Mouse (Mus musculus): ENCODE data around the gene Cacna2d3. TPM values are rescaled to one million over a fixed set of nuclear protein-coding genes. Genes with fewer than 3 reads are reported as not detected.

The Cacna2d3 gene
- polyA plus RNA-seq, 1 experiment from 2014 or later = 0.81 TPM

DNA sequence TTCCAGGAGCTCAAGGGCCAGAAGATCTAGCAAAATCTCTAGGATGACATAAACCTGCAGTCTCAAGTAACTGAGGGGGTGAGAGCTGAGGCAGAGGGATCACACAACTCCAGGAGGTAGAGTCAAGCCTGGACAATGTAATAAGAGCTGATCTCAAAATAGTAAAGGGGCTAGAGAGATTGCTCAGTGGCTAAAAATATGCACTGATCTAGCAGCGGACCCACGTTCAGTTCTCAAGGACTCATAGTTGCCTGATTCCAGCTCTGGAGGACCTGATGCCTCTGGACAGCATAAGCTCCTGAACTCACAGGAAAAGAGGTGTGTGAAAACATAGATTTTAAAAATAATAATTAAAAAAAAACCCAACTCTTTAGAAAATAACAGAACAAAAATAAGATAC, 493.7 kb downstream of the Cacna2d3 start:
- H3K27me3 ChIP-seq (replicated peaks; ENCODE audit: control insufficient read depth, insufficient read depth, low read length) = no peaks in the 10 kb centered on the region
- H3K9me3 ChIP-seq (ENCODE audit: control insufficient read depth, low read length) = no peaks in the 10 kb centered on the region
- no peak for ATAC-seq (replicated peaks; ENCODE audit: low FRiP score)
- no peaks in the 10 kb centered on the region for H3K4me1 ChIP-seq (replicated peaks; ENCODE audit: control insufficient read depth, insufficient read depth, low read length)
- H3K4me2 ChIP-seq = no peak overlapping the region
- no peaks in the 10 kb centered on the region for H3K36me3 ChIP-seq (ENCODE audit: control insufficient read depth, insufficient read depth, low read length)
- 79% methylated on average over 2 of the region's 2 CpGs for WGBS
- H3K9ac ChIP-seq (ENCODE audit: low read depth, low read length) = no peak overlapping the region
- no peak for DNase-seq (ENCODE audit: low spot score)
- no peak overlapping the region for H3K4me3 ChIP-seq (ENCODE audit: low read depth, low read length)
- no peak overlapping the region for H3K27ac ChIP-seq (ENCODE audit: low read depth, low read length)

DNA sequence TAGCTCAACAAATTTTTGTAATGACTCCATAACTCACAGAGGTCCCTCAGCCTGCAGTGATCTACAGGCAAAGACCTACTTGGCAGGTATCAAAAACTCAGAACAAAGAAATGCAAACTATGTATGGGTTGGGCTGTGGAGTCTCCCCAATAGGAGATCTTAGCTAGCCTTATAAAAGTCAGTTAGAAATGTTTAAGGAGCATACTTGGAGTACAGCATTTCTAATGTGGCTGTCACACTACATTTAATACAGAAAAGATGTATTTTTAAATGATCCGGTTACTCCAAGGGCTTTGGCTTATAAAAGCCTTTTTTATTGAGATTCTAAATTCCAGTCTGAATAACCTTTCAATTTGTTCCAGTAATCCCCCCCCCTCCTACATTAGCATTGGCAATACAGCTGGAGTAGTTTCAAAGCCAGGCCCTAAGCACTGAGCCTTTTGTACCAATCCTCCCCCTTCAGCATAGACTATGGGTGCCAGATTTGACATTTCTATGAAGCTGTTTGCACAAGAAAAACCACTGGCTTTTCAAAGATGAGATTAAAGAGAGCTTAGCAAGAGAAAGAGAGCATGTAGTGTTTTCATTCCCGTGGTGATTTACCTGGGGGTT, 495.8 kb downstream of the Cacna2d3 start:
- H3K9me3 ChIP-seq (ENCODE audit: control insufficient read depth, low read length) = no peaks in the 10 kb centered on the region
- WGBS = 59% methylated on average over 2 of the region's 2 CpGs
- no peaks in the 10 kb centered on the region for H3K27me3 ChIP-seq (replicated peaks; ENCODE audit: control insufficient read depth, insufficient read depth, low read length)
- DNase-seq (ENCODE audit: low spot score) (no peak), ATAC-seq (replicated peaks; ENCODE audit: low FRiP score) (no peak)
- no peaks in the 10 kb centered on the region for H3K4me1 ChIP-seq (replicated peaks; ENCODE audit: control insufficient read depth, insufficient read depth, low read length)
- no peaks in the 10 kb centered on the region for H3K36me3 ChIP-seq (ENCODE audit: control insufficient read depth, insufficient read depth, low read length)
- H3K27ac ChIP-seq (ENCODE audit: low read depth, low read length) = no peak overlapping the region
- H3K4me2 ChIP-seq = no peak overlapping the region
- no peak overlapping the region for H3K9ac ChIP-seq (ENCODE audit: low read depth, low read length)
- H3K4me3 ChIP-seq (ENCODE audit: low read depth, low read length) = no peak overlapping the region

- Histone ChIP-seq H3K36me3 (ENCODE audit: control insufficient read depth, insufficient read depth, low read length) (no peaks in the 10 kb centered on the region), H3K4me3 (ENCODE audit: low read depth, low read length) (no peak overlapping the region), H3K9me3 (ENCODE audit: control insufficient read depth, low read length) (no peaks in the 10 kb centered on the region), H3K27ac (ENCODE audit: low read depth, low read length) (no peak overlapping the region), H3K4me1 (replicated peaks; ENCODE audit: control insufficient read depth, insufficient read depth, low read length) (no peaks in the 10 kb centered on the region), H3K4me2 (no peak overlapping the region), H3K27me3 (replicated peaks; ENCODE audit: control insufficient read depth, insufficient read depth, low read length) (no peaks in the 10 kb centered on the region), H3K9ac (ENCODE audit: low read depth, low read length) (no peak overlapping the region)
- DNase-seq (ENCODE audit: low spot score) (no peak), ATAC-seq (replicated peaks; ENCODE audit: low FRiP score) (no peak)
- 74% methylated on average over 1 of the region's 1 CpGs for WGBS
Observed at GRCm38 (mm10) chr14:29223012-29223411, 498.7 kb downstream of the Cacna2d3 start.

DNA sequence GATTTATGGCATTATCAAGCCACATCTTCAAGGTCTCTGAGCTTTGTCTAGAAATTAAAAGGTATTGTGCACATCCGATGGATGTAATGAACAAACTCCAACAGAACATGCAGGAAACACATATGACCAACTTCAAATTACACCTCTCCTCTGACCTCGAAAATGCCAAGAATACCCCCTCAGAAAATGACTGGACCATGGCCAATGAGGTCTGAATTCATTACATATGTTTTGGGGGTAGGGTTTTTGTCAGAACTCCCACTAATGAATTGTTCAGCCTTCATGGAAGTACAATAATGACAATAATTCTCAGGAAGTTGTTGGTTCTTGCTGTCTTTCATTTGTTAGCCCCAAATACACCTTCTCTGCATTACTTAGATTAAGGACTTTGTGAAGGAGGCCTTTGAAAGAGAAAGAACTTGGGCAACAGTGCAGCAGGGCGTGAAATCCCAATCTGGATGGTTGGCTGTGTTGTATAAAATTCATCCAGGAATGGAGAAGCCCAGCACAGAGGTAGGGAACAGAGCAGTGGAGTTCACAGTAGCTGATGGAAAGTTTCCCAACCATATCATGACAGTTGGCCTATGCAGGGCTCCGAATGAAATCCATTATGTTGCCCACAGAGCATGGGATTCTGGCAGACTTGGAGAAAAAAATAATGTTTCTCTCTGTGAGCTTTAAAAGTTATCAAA, 499.3 kb downstream of the Cacna2d3 start:
- 72% methylated on average over 4 of the region's 4 CpGs for WGBS
- H3K27me3 ChIP-seq (replicated peaks; ENCODE audit: control insufficient read depth, insufficient read depth, low read length) = no peaks in the 10 kb centered on the region
- H3K9ac ChIP-seq (ENCODE audit: low read depth, low read length) = no peak overlapping the region
- no peak overlapping the region for H3K4me3 ChIP-seq (ENCODE audit: low read depth, low read length)
- H3K36me3 ChIP-seq (ENCODE audit: control insufficient read depth, insufficient read depth, low read length) = no peaks in the 10 kb centered on the region
- ATAC-seq (replicated peaks; ENCODE audit: low FRiP score) = no peak
- H3K9me3 ChIP-seq (ENCODE audit: control insufficient read depth, low read length) = no peaks in the 10 kb centered on the region
- no peak for DNase-seq (ENCODE audit: low spot score)
- H3K4me2 ChIP-seq = no peak overlapping the region
- no peaks in the 10 kb centered on the region for H3K4me1 ChIP-seq (replicated peaks; ENCODE audit: control insufficient read depth, insufficient read depth, low read length)
- H3K27ac ChIP-seq (ENCODE audit: low read depth, low read length) = no peak overlapping the region

GRCm38 (mm10) chr14:29216106-29216505, 505.6 kb downstream of the Cacna2d3 start:
- DNase-seq (ENCODE audit: low spot score) (no peak), ATAC-seq (replicated peaks; ENCODE audit: low FRiP score) (no peak)
- Histone ChIP-seq H3K4me1 (replicated peaks; ENCODE audit: control insufficient read depth, insufficient read depth, low read length) (no peaks in the 10 kb centered on the region), H3K27ac (ENCODE audit: low read depth, low read length) (no peak overlapping the region), H3K4me3 (ENCODE audit: low read depth, low read length) (no peak overlapping the region), H3K4me2 (no peak overlapping the region), H3K27me3 (replicated peaks; ENCODE audit: control insufficient read depth, insufficient read depth, low read length) (no peaks in the 10 kb centered on the region), H3K36me3 (ENCODE audit: control insufficient read depth, insufficient read depth, low read length) (no peaks in the 10 kb centered on the region), H3K9me3 (ENCODE audit: control insufficient read depth, low read length) (no peaks in the 10 kb centered on the region), H3K9ac (ENCODE audit: low read depth, low read length) (no peak overlapping the region)
- WGBS = 89% methylated on average over 1 of the region's 1 CpGs

DNA sequence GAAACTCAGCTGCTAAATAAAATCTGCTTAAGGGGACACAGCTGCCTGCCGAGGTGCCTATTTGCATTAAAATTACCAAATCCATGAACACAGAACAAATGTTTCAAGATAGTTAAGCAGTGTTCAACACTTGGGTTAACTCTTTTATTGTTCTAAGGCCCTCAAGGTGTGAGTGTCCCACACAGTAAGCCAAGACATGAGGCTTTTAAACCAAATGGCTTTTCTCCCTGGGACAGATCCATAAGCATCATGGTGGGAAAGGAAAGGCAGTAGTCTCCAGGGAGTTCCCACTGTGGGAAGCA, 516.7 kb downstream of the Cacna2d3 start:
- no peaks in the 10 kb centered on the region for H3K9me3 ChIP-seq (ENCODE audit: control insufficient read depth, low read length)
- H3K4me2 ChIP-seq = no peak overlapping the region
- H3K27ac ChIP-seq (ENCODE audit: low read depth, low read length) = no peak overlapping the region
- no peaks in the 10 kb centered on the region for H3K36me3 ChIP-seq (ENCODE audit: control insufficient read depth, insufficient read depth, low read length)
- no peak overlapping the region for H3K9ac ChIP-seq (ENCODE audit: low read depth, low read length)
- 85% methylated on average over 1 of the region's 1 CpGs for WGBS
- H3K27me3 ChIP-seq (replicated peaks; ENCODE audit: control insufficient read depth, insufficient read depth, low read length) = no peaks in the 10 kb centered on the region
- H3K4me3 ChIP-seq (ENCODE audit: low read depth, low read length) = no peak overlapping the region
- ATAC-seq (replicated peaks; ENCODE audit: low FRiP score) (no peak), DNase-seq (ENCODE audit: low spot score) (no peak)
- no peaks in the 10 kb centered on the region for H3K4me1 ChIP-seq (replicated peaks; ENCODE audit: control insufficient read depth, insufficient read depth, low read length)

- Histone ChIP-seq H3K9ac (ENCODE audit: low read depth, low read length) (no peak overlapping the region), H3K4me3 (ENCODE audit: low read depth, low read length) (no peak overlapping the region), H3K36me3 (ENCODE audit: control insufficient read depth, insufficient read depth, low read length) (no peaks in the 10 kb centered on the region), H3K9me3 (ENCODE audit: control insufficient read depth, low read length) (no peaks in the 10 kb centered on the region), H3K27ac (ENCODE audit: low read depth, low read length) (no peak overlapping the region), H3K27me3 (replicated peaks; ENCODE audit: control insufficient read depth, insufficient read depth, low read length) (no peaks in the 10 kb centered on the region), H3K4me1 (replicated peaks; ENCODE audit: control insufficient read depth, insufficient read depth, low read length) (no peaks in the 10 kb centered on the region), H3K4me2 (no peak overlapping the region)
- 83% methylated on average over 10 of the region's 10 CpGs for WGBS
- DNase-seq (ENCODE audit: low spot score) (no peak), ATAC-seq (replicated peaks; ENCODE audit: low FRiP score) (no peak)
Observed at GRCm38 (mm10) chr14:29204236-29204966, 517.3 kb downstream of the Cacna2d3 start.

- Histone ChIP-seq H3K4me2 (no peak overlapping the region), H3K9me3 (ENCODE audit: control insufficient read depth, low read length) (no peaks in the 10 kb centered on the region), H3K27ac (ENCODE audit: low read depth, low read length) (no peak overlapping the region), H3K36me3 (ENCODE audit: control insufficient read depth, insufficient read depth, low read length) (no peaks in the 10 kb centered on the region), H3K9ac (ENCODE audit: low read depth, low read length) (no peak overlapping the region), H3K4me3 (ENCODE audit: low read depth, low read length) (no peak overlapping the region), H3K27me3 (replicated peaks; ENCODE audit: control insufficient read depth, insufficient read depth, low read length) (no peaks in the 10 kb centered on the region), H3K4me1 (replicated peaks; ENCODE audit: control insufficient read depth, insufficient read depth, low read length) (no peaks in the 10 kb centered on the region)
- DNase-seq (ENCODE audit: low spot score) = no peak
- no peak for ATAC-seq (replicated peaks; ENCODE audit: low FRiP score)
Observed at GRCm38 (mm10) chr14:29196171-29196570, 525.5 kb downstream of the Cacna2d3 start.

DNA sequence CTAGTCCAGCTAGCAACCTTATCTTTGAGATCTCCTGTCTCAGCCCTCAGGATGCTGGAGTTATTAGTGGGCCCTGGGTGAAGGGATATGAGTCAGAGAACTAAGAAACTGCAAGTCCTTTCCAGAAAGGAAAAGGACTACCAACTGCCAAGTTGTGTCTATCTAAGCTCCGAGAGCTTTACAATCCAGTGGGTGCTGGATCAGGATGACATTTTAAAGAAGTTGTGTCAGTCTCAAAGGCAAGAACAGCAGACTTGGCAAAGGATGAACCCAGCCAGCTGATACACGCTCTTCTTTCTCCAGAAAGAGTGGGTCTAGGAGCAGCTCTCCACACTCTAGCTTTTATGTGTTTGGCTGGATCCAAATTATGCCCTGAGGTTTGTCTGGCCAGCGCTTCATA, 530.2 kb downstream of the Cacna2d3 start:
- Histone ChIP-seq H3K27ac (ENCODE audit: low read depth, low read length) (no peak overlapping the region), H3K9ac (ENCODE audit: low read depth, low read length) (no peak overlapping the region), H3K4me2 (no peak overlapping the region), H3K4me3 (ENCODE audit: low read depth, low read length) (no peak overlapping the region), H3K4me1 (replicated peaks; ENCODE audit: control insufficient read depth, insufficient read depth, low read length) (no peaks in the 10 kb centered on the region), H3K9me3 (ENCODE audit: control insufficient read depth, low read length) (no peaks in the 10 kb centered on the region), H3K27me3 (replicated peaks; ENCODE audit: control insufficient read depth, insufficient read depth, low read length) (no peaks in the 10 kb centered on the region), H3K36me3 (ENCODE audit: control insufficient read depth, insufficient read depth, low read length) (no peaks in the 10 kb centered on the region)
- DNase-seq (ENCODE audit: low spot score) (no peak), ATAC-seq (replicated peaks; ENCODE audit: low FRiP score) (no peak)
- 75% methylated on average over 3 of the region's 3 CpGs for WGBS
